Mouse (Mus musculus) T-cell, adult 2 months (primary cell): ENCODE results near the gene Itm2a.

ENCODE experiments used
- DNase-seq: peaks from one replicate; pipeline ENCODE4 v3.0.0; 2022; ENCODE audit warnings: low spot score

Itm2a gene

DNA sequence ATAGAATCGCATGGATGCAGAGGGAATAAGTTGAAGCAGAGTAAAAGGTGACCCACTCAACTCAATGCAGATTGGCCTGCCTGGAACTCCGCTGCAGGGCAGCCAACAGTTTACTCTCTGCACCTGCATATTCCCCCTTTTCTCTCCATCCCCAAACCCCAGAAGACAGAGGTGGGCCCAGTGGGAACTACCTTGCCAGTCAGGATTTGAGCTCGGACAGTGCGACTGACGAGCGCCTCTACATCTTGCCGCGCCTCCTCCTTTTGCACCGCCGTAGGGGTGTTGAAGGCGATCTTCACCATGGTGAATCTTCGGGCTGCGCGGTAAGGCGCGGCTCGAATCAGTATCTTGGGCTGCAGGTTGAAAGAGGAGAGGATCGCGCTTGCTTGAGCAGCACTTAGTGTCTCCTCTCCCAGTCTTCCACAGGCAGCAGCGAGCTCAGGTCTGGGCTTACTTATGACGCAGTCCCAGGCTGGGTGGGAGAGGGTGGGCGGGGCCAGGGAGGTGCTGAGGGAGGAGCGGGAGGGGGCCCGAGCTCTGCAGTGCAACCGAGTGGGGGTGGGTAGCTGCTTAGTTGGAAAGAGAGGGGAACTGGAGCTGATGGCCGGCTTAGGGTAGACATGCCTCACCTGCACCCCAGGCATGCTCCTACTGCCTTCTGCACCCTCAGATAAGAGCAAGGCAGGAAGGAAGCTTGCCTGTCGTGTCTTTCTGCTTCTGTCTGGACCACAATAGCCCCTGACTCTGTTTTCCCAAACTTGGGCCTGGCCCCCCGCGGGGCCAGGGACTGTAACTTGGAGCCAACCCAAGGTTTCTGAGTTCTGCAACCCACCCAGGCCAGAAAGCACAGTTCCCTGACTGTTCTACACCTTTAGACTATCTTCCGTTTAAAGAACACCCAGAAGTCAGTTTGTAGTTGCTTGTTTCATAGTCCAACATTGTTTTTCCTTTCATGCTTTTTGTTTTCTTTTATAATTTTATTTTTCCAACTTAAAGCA lies at the start of gene Itm2a:
Gene Itm2a, minus strand, starts transcription at position 462 of the 998 bp plus-strand sequence.
- DNase-seq: peak; percentile 18

DNA sequence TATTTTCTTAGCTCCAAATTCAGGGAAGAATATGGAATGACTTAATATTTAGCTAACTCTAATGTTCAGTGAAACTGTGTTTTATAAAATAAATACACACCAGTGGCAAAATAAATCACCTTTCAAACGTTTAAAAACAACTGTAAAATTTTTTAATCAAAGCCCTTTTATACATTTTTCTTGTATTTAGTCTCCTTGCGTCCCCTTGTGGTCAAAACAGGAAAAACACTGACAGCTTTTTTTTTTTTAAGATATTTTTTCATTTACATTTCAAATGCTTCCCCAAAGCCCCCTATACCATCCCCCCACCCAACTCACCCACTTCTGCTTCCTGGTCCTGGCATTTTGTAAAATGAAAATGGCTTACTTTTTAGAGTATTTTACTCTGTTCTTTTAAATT lies 32.7 kb upstream of the Itm2a start:
- DNase-seq: no peak

DNA sequence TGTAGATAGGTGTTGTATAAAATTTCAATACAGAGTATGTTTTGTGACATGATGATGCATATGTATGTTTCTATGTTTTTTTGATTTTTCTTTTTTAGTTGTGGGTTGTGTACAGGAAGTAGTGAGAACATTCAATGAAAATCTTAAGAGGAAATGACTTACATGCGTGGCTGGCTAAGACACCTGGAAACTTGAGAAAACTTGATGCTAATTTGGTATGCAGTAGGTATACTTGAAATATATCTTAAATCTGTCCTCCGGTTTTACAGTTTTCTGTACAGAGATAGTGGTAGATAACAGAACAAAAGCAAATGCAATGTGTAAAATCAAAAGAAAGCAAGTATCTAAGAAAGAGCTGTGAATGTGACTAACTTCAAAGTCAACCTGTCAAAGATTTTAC lies 18.1 kb upstream of the Itm2a start:
- DNase-seq: peak; percentile 20

DNA sequence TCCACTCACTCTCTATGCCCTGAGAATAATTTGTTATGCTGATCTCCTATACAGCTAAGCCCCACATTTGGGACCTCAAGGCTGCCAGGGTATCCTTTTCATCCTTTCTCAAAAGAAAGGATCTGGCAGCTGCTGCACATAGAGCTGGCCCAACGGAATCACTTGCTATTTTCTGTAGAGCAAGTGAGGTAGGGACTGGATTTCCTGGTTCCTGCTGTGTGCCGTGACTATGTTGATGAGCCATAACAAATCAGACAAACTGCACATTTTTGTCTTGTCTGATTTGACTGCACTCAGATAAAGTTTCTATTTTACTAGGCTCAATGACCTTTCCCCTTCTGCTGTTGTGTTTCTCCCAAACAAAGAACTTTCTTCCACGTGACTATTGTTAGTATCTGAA lies 14.2 kb upstream of the Itm2a start:
- DNase-seq: no peak

DNA sequence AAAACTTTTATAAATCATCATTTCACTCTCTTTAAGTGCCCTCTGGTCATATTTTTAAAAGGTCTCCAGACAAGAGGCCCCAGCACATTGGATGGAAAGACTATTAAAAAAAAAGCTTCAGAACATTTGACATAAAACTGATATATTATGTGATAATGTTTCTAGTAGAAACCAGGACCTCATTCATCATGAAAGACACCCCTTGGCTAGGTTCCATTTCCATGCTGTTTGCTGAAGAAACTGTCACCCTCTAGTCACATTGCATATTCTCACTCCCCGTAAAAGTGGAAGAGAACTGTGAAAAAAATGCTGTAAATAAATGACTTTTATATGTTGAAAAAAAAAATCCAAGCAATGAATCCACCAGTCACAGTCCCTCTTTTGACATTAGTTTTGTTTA lies 12.8 kb upstream of the Itm2a start:
- no peak for DNase-seq

DNA sequence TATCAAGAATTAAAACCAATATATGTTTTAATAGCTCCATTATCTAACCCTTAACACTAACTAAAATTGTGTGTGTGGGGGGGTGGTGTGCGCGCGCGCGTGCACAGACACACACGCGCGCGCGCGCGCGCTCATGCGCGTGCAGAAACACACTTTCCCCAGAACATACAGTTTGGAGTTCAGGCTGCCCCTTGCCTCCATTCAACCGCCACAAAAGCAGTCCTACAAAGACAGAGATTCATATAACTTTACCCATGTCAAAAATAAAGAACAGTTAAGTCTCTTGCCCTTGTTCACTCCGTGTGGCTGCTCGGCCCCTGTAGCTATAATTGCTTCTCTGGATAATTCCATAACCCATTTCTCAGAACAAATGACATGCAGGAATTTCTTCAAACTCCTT lies 695 bp downstream of the Itm2a start:
- DNase-seq: no peak

DNA sequence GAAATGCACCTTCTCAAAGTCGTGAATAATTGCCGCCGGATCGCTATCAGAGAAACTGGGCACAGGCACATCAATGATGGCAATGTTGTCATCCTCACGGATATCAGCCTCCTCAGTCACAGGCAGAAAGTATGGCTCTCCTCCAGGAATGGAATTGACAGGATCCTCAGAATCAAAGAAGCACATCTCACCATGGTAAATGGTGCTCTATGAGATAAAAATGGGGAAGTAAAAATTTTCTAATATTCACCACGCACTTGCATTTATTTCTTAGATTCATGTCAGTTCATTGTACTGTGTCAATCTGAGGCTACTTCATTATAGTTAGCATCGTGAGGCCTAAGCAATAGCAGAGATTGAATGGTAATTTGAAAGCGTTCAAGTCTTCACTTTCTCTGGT lies 4.1 kb downstream of the Itm2a start:
- DNase-seq: no peak

DNA sequence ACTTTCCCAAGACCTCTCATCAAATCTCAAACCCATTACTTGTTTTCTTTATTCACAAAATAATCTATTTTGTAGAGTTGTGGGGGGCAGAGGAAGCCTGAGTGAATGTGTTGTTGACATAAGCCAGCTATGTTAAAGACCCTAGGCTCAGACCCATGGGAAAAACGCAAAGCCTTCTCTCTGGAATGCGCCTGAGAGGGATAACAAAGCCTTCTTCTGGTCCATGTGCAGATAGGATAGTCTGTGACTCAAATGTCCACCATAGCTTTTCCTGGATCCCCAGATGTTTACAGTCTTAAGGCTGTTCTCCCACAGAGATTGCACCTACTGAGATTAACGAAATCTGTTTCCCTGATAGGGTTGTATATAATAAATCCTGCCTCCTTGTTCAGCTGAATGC lies 9.9 kb downstream of the Itm2a start:
- DNase-seq: no peak

DNA sequence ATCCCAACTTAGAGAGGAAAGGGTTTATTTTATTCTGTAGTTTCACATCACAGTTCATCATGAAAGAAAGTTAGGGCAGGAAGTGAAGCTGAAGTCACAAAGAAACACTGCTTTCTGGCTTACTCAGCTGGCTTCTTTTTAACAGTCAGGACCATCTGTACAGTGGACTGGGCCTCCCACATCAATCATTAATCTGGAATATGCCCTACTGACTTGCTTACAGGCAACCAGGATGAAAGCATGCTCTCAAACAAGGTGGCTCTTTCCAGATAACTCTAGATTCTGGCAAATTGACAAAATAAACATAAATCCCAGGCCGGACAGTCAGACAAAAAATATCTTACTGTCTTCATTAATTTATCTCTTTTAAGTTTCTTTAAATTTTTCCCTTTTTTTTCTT lies 27.8 kb downstream of the Itm2a start:
- no peak for DNase-seq
